Mouse (Mus musculus) kidney, adult 2 months (tissue): ENCODE data around the gene Abce1.

Experiments
- CTCF ChIP-seq: fragments of 200-500 bp; conservative IDR thresholded peaks from 2 replicates; pipeline ENCODE4 v1.5.1; 2011; ENCODE audit warnings: low read depth, mild to moderate bottlenecking, control low read depth, low read length, moderate library complexity, mixed read lengths; ENCODE audit not compliant: insufficient read depth, insufficient read length
- POLR2A ChIP-seq: fragments of 200-500 bp; IDR thresholded peaks from one replicate; pipeline ENCODE4 v1.6.1; 2011; ENCODE audit warnings: low read depth, low read length, control low read depth

DNA sequence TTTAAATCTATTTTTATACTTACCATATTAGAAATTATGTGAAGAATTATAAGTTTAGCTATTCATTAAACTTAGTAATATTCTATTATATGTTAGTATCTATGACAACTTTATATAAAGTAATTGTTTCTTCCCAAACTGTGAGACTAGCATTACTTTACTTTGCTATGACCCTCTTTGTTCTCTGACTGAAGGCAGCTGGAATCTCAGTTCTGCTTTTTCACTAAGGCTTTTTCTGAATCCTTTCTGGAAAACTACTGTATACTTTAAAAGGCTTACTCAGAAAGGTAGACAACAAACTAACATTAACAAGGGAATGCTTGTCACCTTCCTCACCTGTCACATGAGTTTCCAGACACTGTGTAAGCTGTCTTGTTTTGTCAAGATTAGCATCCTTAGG is 11.8 kb upstream of the Abce1 start:
- no peak for TF ChIP-seq CTCF
- TF ChIP-seq POLR2A, result no peak
